Mouse (Mus musculus): ENCODE measurements around the gene Aasdh.

DNA sequence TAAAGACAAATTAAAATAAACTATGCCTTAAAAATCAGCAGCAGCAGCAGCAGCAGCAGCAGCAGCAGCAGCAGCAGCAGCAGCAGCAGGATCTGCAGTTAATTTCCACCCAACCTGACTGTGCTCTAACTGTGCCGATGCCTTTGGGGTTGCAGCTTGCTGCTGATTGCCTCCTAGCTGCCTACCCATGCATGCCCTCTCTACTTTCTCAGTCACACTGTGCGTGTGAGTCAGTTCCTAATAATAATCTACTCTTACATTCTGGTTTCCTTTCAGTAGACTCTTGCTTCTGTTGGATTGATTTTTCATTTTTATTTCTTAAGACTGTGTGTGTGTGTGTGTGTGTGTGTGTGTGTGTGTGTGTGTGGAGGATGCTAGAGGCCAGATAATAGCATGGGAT, 12.2 kb downstream of the Aasdh start:
- TF ChIP-seq CTCF (IDR thresholded peaks at IDR 0.05; ENCODE audit: extremely low read depth, insufficient read depth, insufficient read length, insufficient replicate concordance) (no peak), POLR2A (IDR thresholded peaks at IDR 0.05; ENCODE audit: low read depth, low read length) (no peak)
